In genomic region chr5:3322052-3322451, GRCm38 (mm10) we compare ENCODE assay signal across 12 mouse cellular contexts.
"Had no signal": no experiment of that assay in that cellular context is flagged by ENCODE, and none has a peak within 500 bp of the region (broad histone marks: within the 10 kb centered on the region; RNA-seq: fewer than 3 reads in every experiment).

No protein-coding gene starts in this region.

- H3K9ac ChIP-seq: liver, embryonic 12.5 days; lung, embryonic 14.5 days; neural tube, embryonic 12.5 days had no signal

- H3K4me1 ChIP-seq: liver, embryonic 12.5 days; neural tube, embryonic 12.5 days had no signal

- H3K27me3 ChIP-seq: liver, embryonic 12.5 days; neural tube, embryonic 12.5 days had no signal

- H3K36me3 ChIP-seq: liver, embryonic 12.5 days; midbrain, embryonic 10.5 days; neural tube, embryonic 12.5 days had no signal

- H3K9me3 ChIP-seq: liver, embryonic 12.5 days; midbrain, embryonic 10.5 days; neural tube, embryonic 12.5 days had no signal

- H3K27ac ChIP-seq: layer of hippocampus, adult 2 months; liver, embryonic 12.5 days; midbrain, embryonic 10.5 days; neural tube, embryonic 12.5 days had no signal

- ATAC-seq: liver, embryonic 12.5 days had no signal

- DNase-seq: kidney, postnatal 36 days; left cerebral cortex, postnatal 4 days; lung, embryonic 14.5 days; lung, postnatal 10 days; lung, postnatal 4 days; midbrain, embryonic 14.5 days; right cerebral cortex, postnatal 14 days; thymus, postnatal 36 days had no signal

- H3K4me2 ChIP-seq: liver, embryonic 12.5 days; lung, embryonic 14.5 days; neural tube, embryonic 12.5 days had no signal

- H3K4me3 ChIP-seq: layer of hippocampus, adult 2 months; liver, embryonic 12.5 days; midbrain, embryonic 10.5 days; neural tube, embryonic 12.5 days had no signal
